Mouse (Mus musculus) gastrocnemius, adult 8-10 months (tissue): Measurements from ENCODE around the gene Gcnt7. TPM values are rescaled to one million over a fixed set of nuclear protein-coding genes. Genes with fewer than 3 reads are reported as not detected.
A peak's percentile ranks its signal among the peaks of the same experiment; 100 is the strongest.

Experiments
- DNase-seq, 2 experiments: peaks; one replicate each; pipeline ENCODE4 v3.0.0; 2022; ENCODE audit warnings: low spot score in 2 of 2
- total RNA-seq, 4 experiments: library from RNA; stranded (reverse); gene quantifications; 2 replicates each; pipeline ENCODE4 v1.2.4; 2022

Gcnt7 gene
- total RNA-seq, 4 experiments from 2014 or later, result not detected

- DNase-seq, result no peak
Observed at GRCm38 (mm10) chr2:172460647-172461046, 2.3 kb upstream of the Gcnt7 start.

- no peak for DNase-seq
Observed at GRCm38 (mm10) chr2:172452458-172452857, 5.9 kb downstream of the Gcnt7 start.

- no peak for DNase-seq
Observed at GRCm38 (mm10) chr2:172452031-172452430, 6.4 kb downstream of the Gcnt7 start.

GRCm38 (mm10) chr2:172450640-172451039, 7.8 kb downstream of the Gcnt7 start:
- no peak for DNase-seq

GRCm38 (mm10) chr2:172448329-172448728, 10.1 kb downstream of the Gcnt7 start:
- no peak for DNase-seq

GRCm38 (mm10) chr2:172447317-172447716, 11.1 kb downstream of the Gcnt7 start:
- no peak for DNase-seq

- DNase-seq, result no peak
Observed at GRCm38 (mm10) chr2:172445617-172446016, 12.8 kb downstream of the Gcnt7 start.

GRCm38 (mm10) chr2:172441176-172441575, 17.2 kb downstream of the Gcnt7 start:
- DNase-seq, result no peak

GRCm38 (mm10) chr2:172440640-172441005, 17.8 kb downstream of the Gcnt7 start:
- no peak for DNase-seq

GRCm38 (mm10) chr2:172439843-172440639, 18.4 kb downstream of the Gcnt7 start, which contains the start of gene Rtf2:
Gene Rtf2 (plus strand): TSS chr2:172440556.
- DNase-seq, result peak; percentile 98 to 99

- no peak for DNase-seq
Observed at GRCm38 (mm10) chr2:172437371-172437952, 20.9 kb downstream of the Gcnt7 start.

GRCm38 (mm10) chr2:172433746-172434145, 24.6 kb downstream of the Gcnt7 start:
- DNase-seq, result no peak

GRCm38 (mm10) chr2:172430609-172431008, 27.8 kb downstream of the Gcnt7 start:
- no peak for DNase-seq

GRCm38 (mm10) chr2:172418208-172418607, 40.2 kb downstream of the Gcnt7 start:
- DNase-seq, result no peak

- DNase-seq, result no peak
Observed at GRCm38 (mm10) chr2:172416876-172417275, 41.5 kb downstream of the Gcnt7 start.

GRCm38 (mm10) chr2:172416218-172416617, 42.2 kb downstream of the Gcnt7 start:
- DNase-seq, result no peak

GRCm38 (mm10) chr2:172413894-172414293, 44.5 kb downstream of the Gcnt7 start:
- no peak for DNase-seq

GRCm38 (mm10) chr2:172413273-172413672, 45.1 kb downstream of the Gcnt7 start:
- DNase-seq, result no peak

GRCm38 (mm10) chr2:172412454-172412853, 45.9 kb downstream of the Gcnt7 start:
- no peak for DNase-seq

GRCm38 (mm10) chr2:172411091-172411490, 47.3 kb downstream of the Gcnt7 start:
- DNase-seq, result no peak

- DNase-seq, result no peak
Observed at GRCm38 (mm10) chr2:172410686-172411085, 47.7 kb downstream of the Gcnt7 start.

GRCm38 (mm10) chr2:172407499-172407898, 50.9 kb downstream of the Gcnt7 start:
- DNase-seq, result no peak

- no peak for DNase-seq
Observed at GRCm38 (mm10) chr2:172406173-172406572, 52.2 kb downstream of the Gcnt7 start.
